Mouse (Mus musculus): ENCODE measurements at regions not wholly inside any gene's neighbourhood (a gene's known extent, or its start where the extent isn't known, plus 50 kb on each side); places are given as distances from the start of the nearest gene placed in this dataset.

GRCm38 (mm10) chr6:22688678-22689126 lies 186.6 kb upstream of the Ptprz1 start:
- no peak for TF ChIP-seq POLR2A (IDR thresholded peaks at IDR 0.05; ENCODE audit: insufficient read depth, low read length)
- no peak for TF ChIP-seq CTCF (IDR thresholded peaks at IDR 0.05; ENCODE audit: low read depth, low read length)

Data from ES-Bruce4 (cell line).